Mouse (Mus musculus): ENCODE data around the gene Mesp2. TPM values are rescaled to one million over a fixed set of nuclear protein-coding genes. Genes with fewer than 3 reads are reported as not detected.

Gene Mesp2
- polyA plus RNA-seq, 1 experiment from 2014 or later, result 0.36 TPM

- Histone ChIP-seq H3K27ac (replicated peaks) (peak overlapping the region; percentile 35), H3K9me3 (no peaks in the 10 kb centered on the region)
- WGBS, result 43% methylated on average over 11 of the region's 11 CpGs
Measured at GRCm38 (mm10) chr7:79819996-79820395, 9.5 kb downstream of the Mesp2 start.

DNA sequence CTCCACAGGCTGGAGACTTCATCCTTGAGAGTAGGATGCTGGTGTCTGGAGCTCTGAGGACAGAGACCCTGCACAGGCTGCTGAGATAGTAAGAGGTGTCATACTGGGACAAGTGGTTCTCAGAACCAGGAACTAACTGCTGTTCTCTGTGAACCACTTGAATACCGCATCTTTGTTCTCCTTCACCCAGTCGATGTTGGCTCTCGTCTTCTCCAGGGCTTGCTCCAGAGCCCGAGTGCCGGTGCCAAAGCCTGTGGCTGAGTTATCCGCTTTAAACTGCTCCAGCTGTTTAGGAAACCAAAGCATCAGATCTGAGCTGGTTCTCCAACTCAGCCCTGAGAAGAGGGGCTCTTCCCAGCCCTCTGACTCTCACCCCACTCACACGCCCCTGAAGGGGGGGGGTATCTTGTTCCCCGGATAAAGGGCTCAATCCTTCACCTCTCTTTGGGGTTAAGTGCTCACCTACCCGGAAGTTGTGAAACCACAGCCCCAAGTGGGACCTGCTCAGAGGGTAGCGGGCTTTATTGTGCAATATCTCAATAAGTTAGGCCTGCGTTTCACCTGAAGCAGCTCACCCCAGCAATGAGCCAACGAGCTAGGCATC is 11.7 kb downstream of the Mesp2 start:
- H3K27me3 ChIP-seq (replicated peaks; ENCODE audit: low read depth, poor library complexity, severe bottlenecking), result peaks cover 32% of the 10 kb centered on the region
- 82% methylated on average over 12 of the region's 12 CpGs for WGBS
- peaks cover 27% of the 10 kb centered on the region for H3K4me1 ChIP-seq
- H3K9me3 ChIP-seq, result no peaks in the 10 kb centered on the region
- no peak overlapping the region for H3K4me3 ChIP-seq
- H3K27ac ChIP-seq (replicated peaks), result no peak overlapping the region
- DNase-seq (ENCODE audit: low spot score), result no peak
- H3K36me3 ChIP-seq (replicated peaks), result peaks cover 14% of the 10 kb centered on the region; the same call in 1 of the 2 replicates

More at GRCm38 (mm10) chr7:79819996-79820395, 9.5 kb downstream of the Mesp2 start:
- Histone ChIP-seq H3K27me3 (replicated peaks; ENCODE audit: low read depth, poor library complexity, severe bottlenecking) (peaks cover 39% of the 10 kb centered on the region), H3K36me3 (replicated peaks) (peaks cover 4% of the 10 kb centered on the region; the same call in 1 of the 2 replicates), H3K4me1 (peaks cover 27% of the 10 kb centered on the region), H3K4me3 (no peak overlapping the region)
- no peak for DNase-seq (ENCODE audit: low spot score)

DNA sequence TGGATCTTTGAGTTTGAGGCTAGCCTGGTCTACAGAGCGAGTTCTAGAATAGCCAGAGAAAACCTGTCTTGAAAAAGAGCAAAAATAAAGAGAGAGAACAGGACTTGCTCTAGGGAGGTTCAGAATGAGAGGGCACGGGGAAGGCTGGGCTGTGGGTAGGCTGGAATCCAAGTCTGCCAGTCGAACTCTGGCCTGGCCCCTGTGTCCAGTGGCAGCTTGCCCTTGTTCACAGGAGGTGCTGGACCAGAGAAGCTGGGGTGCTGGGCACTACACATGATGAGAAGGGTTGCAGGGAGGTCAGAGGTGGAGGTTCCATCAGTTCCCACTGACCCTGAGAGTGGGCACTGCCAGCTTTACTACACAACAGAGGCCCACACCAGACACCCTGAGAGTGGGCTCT is 17.8 kb downstream of the Mesp2 start:
- Histone ChIP-seq H3K4me1 (no peaks in the 10 kb centered on the region), H3K36me3 (replicated peaks) (peaks cover 14% of the 10 kb centered on the region; the same call in 1 of the 2 replicates), H3K9me3 (no peaks in the 10 kb centered on the region), H3K27ac (replicated peaks) (no peak overlapping the region), H3K27me3 (replicated peaks; ENCODE audit: low read depth, poor library complexity, severe bottlenecking) (no peaks in the 10 kb centered on the region), H3K4me3 (no peak overlapping the region)
- 78% methylated on average over 3 of the region's 3 CpGs for WGBS
- DNase-seq (ENCODE audit: low spot score), result no peak

DNA sequence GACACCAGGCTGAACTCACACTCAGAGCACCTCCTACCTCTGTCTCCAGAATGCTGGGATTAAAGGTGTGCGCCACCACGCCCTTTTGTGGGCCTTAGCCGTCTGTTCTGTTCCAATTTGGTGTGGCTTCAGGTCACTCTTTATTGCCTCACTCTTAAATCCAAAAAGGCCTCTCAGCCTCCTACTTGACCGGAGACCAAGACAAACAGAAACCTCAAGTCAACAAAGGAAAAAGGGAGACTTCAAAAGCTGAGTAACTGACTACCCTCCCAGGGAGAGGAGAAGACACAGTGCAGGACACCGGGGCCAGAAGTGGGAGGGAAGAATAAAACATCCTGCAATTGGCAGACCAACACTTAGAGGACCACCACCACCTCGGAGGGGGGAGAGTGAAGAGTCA is 20.6 kb downstream of the Mesp2 start:
- Histone ChIP-seq H3K27ac (replicated peaks) (no peak overlapping the region), H3K27me3 (replicated peaks; ENCODE audit: low read depth, poor library complexity, severe bottlenecking) (no peaks in the 10 kb centered on the region), H3K9me3 (no peaks in the 10 kb centered on the region), H3K4me1 (no peaks in the 10 kb centered on the region), H3K4me3 (no peak overlapping the region), H3K36me3 (replicated peaks) (no peaks in the 10 kb centered on the region; the same call in 1 of the 2 replicates)
- WGBS, result 82% methylated on average over 6 of the region's 6 CpGs
- DNase-seq (ENCODE audit: low spot score), result no peak

DNA sequence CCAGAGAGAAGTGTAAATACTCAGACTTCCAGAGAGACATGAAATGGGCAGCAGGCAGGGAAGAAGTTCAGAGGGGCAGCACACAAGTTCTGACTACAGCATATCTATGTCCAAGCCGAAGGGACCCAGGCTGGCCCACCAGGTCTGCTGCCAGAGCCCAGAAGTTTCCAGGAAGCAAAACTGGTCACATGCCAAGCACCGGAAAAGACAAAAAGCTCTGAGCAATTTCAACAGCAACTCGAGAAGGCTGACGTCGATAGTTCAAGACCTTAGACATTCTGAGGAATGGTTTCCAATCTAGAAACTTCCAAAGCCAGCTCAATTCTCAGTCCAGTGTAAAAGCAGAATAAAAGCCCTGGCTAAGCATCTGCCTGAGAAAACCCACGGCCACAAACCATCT is 21.1 kb downstream of the Mesp2 start:
- Histone ChIP-seq H3K4me3 (no peak overlapping the region), H3K27ac (replicated peaks) (no peak overlapping the region), H3K4me1 (no peaks in the 10 kb centered on the region), H3K27me3 (replicated peaks; ENCODE audit: low read depth, poor library complexity, severe bottlenecking) (no peaks in the 10 kb centered on the region), H3K9me3 (no peaks in the 10 kb centered on the region), H3K36me3 (replicated peaks) (no peaks in the 10 kb centered on the region; the same call in 1 of the 2 replicates)
- DNase-seq (ENCODE audit: low spot score), result no peak
- 85% methylated on average over 6 of the region's 6 CpGs for WGBS

DNA sequence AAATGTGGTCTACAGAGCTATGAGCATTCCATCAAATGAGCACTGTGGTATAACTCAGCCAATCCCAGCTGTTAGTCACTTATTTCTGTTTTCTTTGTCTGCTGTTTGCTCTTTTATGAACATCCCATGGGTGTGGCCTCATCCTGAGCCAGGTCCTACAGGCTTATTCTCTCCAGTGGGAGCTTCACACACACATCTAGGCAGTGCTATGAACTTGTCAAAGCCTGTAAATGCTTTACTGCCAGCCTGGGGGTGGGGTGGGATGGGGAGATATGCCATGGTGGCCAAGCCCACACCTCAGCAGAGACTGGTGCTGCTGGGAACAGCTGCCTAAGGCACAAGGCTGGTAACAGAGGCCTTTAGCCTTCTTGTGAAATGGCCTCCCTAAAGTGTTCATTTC is 22.5 kb downstream of the Mesp2 start:
- H3K27ac ChIP-seq (replicated peaks), result no peak overlapping the region
- H3K36me3 ChIP-seq (replicated peaks), result no peaks in the 10 kb centered on the region; the same call in 1 of the 2 replicates
- no peak overlapping the region for H3K4me3 ChIP-seq
- H3K27me3 ChIP-seq (replicated peaks; ENCODE audit: low read depth, poor library complexity, severe bottlenecking), result no peaks in the 10 kb centered on the region
- no peaks in the 10 kb centered on the region for H3K4me1 ChIP-seq
- no peaks in the 10 kb centered on the region for H3K9me3 ChIP-seq
- no peak for DNase-seq (ENCODE audit: low spot score)

GRCm38 (mm10) chr7:79835196-79835595 is 24.7 kb downstream of the Mesp2 start:
- no peak overlapping the region for H3K4me3 ChIP-seq
- WGBS, result 91% methylated on average over 6 of the region's 6 CpGs
- no peak overlapping the region for H3K27ac ChIP-seq (replicated peaks)
- H3K36me3 ChIP-seq (replicated peaks), result peaks cover 3% of the 10 kb centered on the region; the same call in 1 of the 2 replicates
- H3K27me3 ChIP-seq (replicated peaks; ENCODE audit: low read depth, poor library complexity, severe bottlenecking), result no peaks in the 10 kb centered on the region
- no peaks in the 10 kb centered on the region for H3K4me1 ChIP-seq
- DNase-seq (ENCODE audit: low spot score), result no peak
- no peaks in the 10 kb centered on the region for H3K9me3 ChIP-seq

- DNase-seq (ENCODE audit: low spot score), result no peak
- WGBS, result 72% methylated on average over 2 of the region's 2 CpGs
- H3K27me3 ChIP-seq (replicated peaks; ENCODE audit: low read depth, poor library complexity, severe bottlenecking), result no peaks in the 10 kb centered on the region
Measured at GRCm38 (mm10) chr7:79837247-79837646, 26.7 kb downstream of the Mesp2 start.

GRCm38 (mm10) chr7:79842163-79842562 is 31.6 kb downstream of the Mesp2 start:
- WGBS, result 75% methylated on average over 7 of the region's 7 CpGs
- H3K27me3 ChIP-seq (replicated peaks; ENCODE audit: low read depth, poor library complexity, severe bottlenecking), result peaks cover 18% of the 10 kb centered on the region
- DNase-seq (ENCODE audit: low spot score), result no peak
- no peak overlapping the region for H3K4me3 ChIP-seq
- H3K4me1 ChIP-seq, result peaks cover 19% of the 10 kb centered on the region
- H3K36me3 ChIP-seq (replicated peaks), result 0 out of 2 replicates have a peak, but pooled peaks cover 3% of the 10 kb centered on the region
- H3K27ac ChIP-seq (replicated peaks), result no peak overlapping the region
- H3K9me3 ChIP-seq, result no peaks in the 10 kb centered on the region

More at GRCm38 (mm10) chr7:79837247-79837646, 26.7 kb downstream of the Mesp2 start:
- Histone ChIP-seq H3K4me1 (peaks cover 5% of the 10 kb centered on the region; the same call in 1 of the 2 replicates), H3K27ac (replicated peaks) (no peak overlapping the region; the same call in 1 of the 2 replicates), H3K36me3 (replicated peaks) (peaks cover 3% of the 10 kb centered on the region; the same call in 1 of the 2 replicates), H3K9me3 (no peaks in the 10 kb centered on the region), H3K4me3 (no peak overlapping the region)

DNA sequence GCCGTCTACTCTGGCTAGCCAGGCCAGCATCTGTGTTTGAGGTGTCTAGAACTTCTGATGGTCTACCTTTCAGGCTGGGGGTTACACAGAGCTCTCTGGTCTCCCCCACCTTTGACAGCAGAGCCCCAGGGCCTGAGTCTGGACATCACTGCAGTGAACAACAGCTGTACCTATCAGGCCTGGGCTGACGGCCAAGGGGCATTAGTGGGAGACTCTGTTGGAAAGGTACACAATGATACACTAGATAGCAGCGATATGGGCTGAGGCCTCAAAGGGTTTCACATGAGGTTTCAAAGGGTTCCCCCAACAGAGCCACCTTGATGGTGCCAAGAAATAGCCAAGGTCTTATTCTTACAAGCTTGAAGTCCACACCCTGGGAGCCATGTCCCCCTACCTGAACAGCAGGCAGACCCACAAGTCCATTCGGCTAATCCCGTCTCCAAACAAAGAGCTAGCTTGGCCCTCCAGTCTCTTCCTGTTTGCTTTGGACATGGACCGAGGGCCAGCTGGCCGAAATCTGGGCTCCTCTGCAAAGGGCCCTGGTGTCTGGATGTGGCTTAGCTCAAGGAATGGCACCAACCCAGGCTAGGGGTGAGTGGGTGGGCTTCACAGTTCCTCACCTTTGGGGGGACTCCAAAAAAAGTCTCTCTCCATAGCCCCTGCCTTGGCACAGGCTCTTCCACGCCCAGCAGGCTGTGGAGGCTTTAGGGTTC is 33.7 kb downstream of the Mesp2 start:
- Histone ChIP-seq H3K36me3 (replicated peaks) (no peaks in the 10 kb centered on the region), H3K9me3 (no peaks in the 10 kb centered on the region), H3K27ac (replicated peaks) (no peak overlapping the region), H3K27me3 (replicated peaks; ENCODE audit: low read depth, poor library complexity, severe bottlenecking) (peaks cover 36% of the 10 kb centered on the region), H3K4me1 (peaks cover 31% of the 10 kb centered on the region), H3K4me3 (no peak overlapping the region)
- DNase-seq (ENCODE audit: low spot score), result no peak
- 80% methylated on average over 8 of the region's 8 CpGs for WGBS

DNA sequence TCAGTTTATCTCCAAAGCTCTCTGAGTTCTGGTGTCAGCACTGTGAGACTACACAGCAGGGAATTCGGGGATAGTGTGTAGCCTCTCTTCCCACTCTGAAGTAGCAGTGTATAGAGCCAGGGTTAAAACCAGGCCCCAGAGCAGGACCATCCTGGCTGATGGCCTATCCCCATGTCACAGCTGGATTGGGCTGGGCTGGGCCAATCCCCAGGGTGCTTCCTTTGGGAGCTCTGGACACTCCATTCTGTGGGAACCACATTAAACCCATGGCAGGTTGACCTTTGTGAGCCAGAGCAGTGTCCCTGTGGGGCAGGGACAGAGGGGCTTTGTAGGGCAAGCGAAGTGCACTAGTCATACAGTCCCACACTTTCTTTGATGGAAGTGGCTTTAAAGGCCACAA is 35.8 kb downstream of the Mesp2 start:
- no peak for DNase-seq (ENCODE audit: low spot score)
- peaks cover 31% of the 10 kb centered on the region for H3K4me1 ChIP-seq
- WGBS, result 75% methylated on average over 2 of the region's 2 CpGs

GRCm38 (mm10) chr7:79847456-79848451 is 37.2 kb downstream of the Mesp2 start:
- Histone ChIP-seq H3K27ac (replicated peaks) (peak overlapping the region; percentile 79), H3K9me3 (no peaks in the 10 kb centered on the region), H3K4me3 (peak overlapping the region; percentile 63), H3K27me3 (replicated peaks; ENCODE audit: low read depth, poor library complexity, severe bottlenecking) (peaks cover 43% of the 10 kb centered on the region), H3K4me1 (peaks cover 22% of the 10 kb centered on the region), H3K36me3 (replicated peaks) (no peaks in the 10 kb centered on the region)
- WGBS, result 8% methylated on average over 53 of the region's 53 CpGs
- DNase-seq (ENCODE audit: low spot score), result peak; percentile 91

More for the DNA sequence above, 35.8 kb downstream of the Mesp2 start:
- Histone ChIP-seq H3K27me3 (replicated peaks; ENCODE audit: low read depth, poor library complexity, severe bottlenecking) (peaks cover 43% of the 10 kb centered on the region), H3K9me3 (no peaks in the 10 kb centered on the region), H3K4me3 (no peak overlapping the region), H3K27ac (replicated peaks) (no peak overlapping the region), H3K36me3 (replicated peaks) (no peaks in the 10 kb centered on the region)

All from embryonic facial prominence, embryonic 10.5 days (tissue).